Mouse (Mus musculus): ENCODE results near the gene Gm20388. TPM values are rescaled to one million over a fixed set of nuclear protein-coding genes. Genes with fewer than 3 reads are reported as not detected.

Gm20388 gene
- polyA plus RNA-seq, 1 experiment from 2014 or later = 2.5 TPM

GRCm38 (mm10) chr8:122817724-122818496, 2907.3 kb downstream of the Gm20388 start:
- no peak for DNase-seq (ENCODE audit: low spot score)
- 54% methylated on average over 13 of the region's 13 CpGs for WGBS
- H3K36me3 ChIP-seq = peaks cover 25% of the 10 kb centered on the region
- H3K9me3 ChIP-seq (replicated peaks) = no peaks in the 10 kb centered on the region
- 0 out of 2 replicates have a peak, but pooled peaks cover 8% of the 10 kb centered on the region for H3K27me3 ChIP-seq (ENCODE audit: low read depth, poor library complexity, severe bottlenecking)
- no peak overlapping the region for H3K4me3 ChIP-seq
- peaks cover 35% of the 10 kb centered on the region for H3K4me1 ChIP-seq
- peak overlapping the region; percentile 53 for H3K27ac ChIP-seq

GRCm38 (mm10) chr8:122819776-122820175, 2909.1 kb downstream of the Gm20388 start:
- 51% methylated on average over 11 of the region's 11 CpGs for WGBS
- Histone ChIP-seq H3K27ac (no peak overlapping the region), H3K4me1 (peaks cover 36% of the 10 kb centered on the region), H3K36me3 (peaks cover 12% of the 10 kb centered on the region), H3K27me3 (ENCODE audit: low read depth, poor library complexity, severe bottlenecking) (0 out of 2 replicates have a peak, but pooled peaks cover 5% of the 10 kb centered on the region), H3K4me3 (no peak overlapping the region), H3K9me3 (replicated peaks) (no peaks in the 10 kb centered on the region)
- no peak for DNase-seq (ENCODE audit: low spot score)

GRCm38 (mm10) chr8:122824571-122824970, 2913.9 kb downstream of the Gm20388 start:
- Histone ChIP-seq H3K9me3 (replicated peaks) (no peaks in the 10 kb centered on the region), H3K36me3 (no peaks in the 10 kb centered on the region), H3K27ac (peak overlapping the region; percentile 72), H3K4me3 (no peak overlapping the region), H3K4me1 (peaks cover 36% of the 10 kb centered on the region), H3K27me3 (ENCODE audit: low read depth, poor library complexity, severe bottlenecking) (0 out of 2 replicates have a peak, but pooled peaks cover 5% of the 10 kb centered on the region)
- DNase-seq (ENCODE audit: low spot score) = no peak
- 34% methylated on average over 5 of the region's 5 CpGs for WGBS

GRCm38 (mm10) chr8:122824986-122825385, 2914.3 kb downstream of the Gm20388 start:
- Histone ChIP-seq H3K9me3 (replicated peaks) (no peaks in the 10 kb centered on the region), H3K36me3 (no peaks in the 10 kb centered on the region), H3K4me3 (no peak overlapping the region), H3K27ac (peak overlapping the region; percentile 72), H3K27me3 (ENCODE audit: low read depth, poor library complexity, severe bottlenecking) (0 out of 2 replicates have a peak, but pooled peaks cover 5% of the 10 kb centered on the region), H3K4me1 (peaks cover 32% of the 10 kb centered on the region)
- no peak for DNase-seq (ENCODE audit: low spot score)
- 92% methylated on average over 9 of the region's 9 CpGs for WGBS

- Histone ChIP-seq H3K4me1 (peaks cover 32% of the 10 kb centered on the region), H3K4me3 (no peak overlapping the region), H3K27me3 (ENCODE audit: low read depth, poor library complexity, severe bottlenecking) (0 out of 2 replicates have a peak, but pooled peaks cover 5% of the 10 kb centered on the region), H3K36me3 (no peaks in the 10 kb centered on the region), H3K27ac (peak overlapping the region; percentile 72; the same call in 1 of the 2 replicates), H3K9me3 (replicated peaks) (no peaks in the 10 kb centered on the region)
- no peak for DNase-seq (ENCODE audit: low spot score)
- 94% methylated on average over 8 of the region's 8 CpGs for whole genome bisulfite sequencing
Observed at GRCm38 (mm10) chr8:122825408-122825807, 2914.8 kb downstream of the Gm20388 start.

GRCm38 (mm10) chr8:122829396-122829795, 2918.8 kb downstream of the Gm20388 start:
- Histone ChIP-seq H3K36me3 (no peaks in the 10 kb centered on the region), H3K4me1 (peaks cover 28% of the 10 kb centered on the region), H3K27me3 (ENCODE audit: low read depth, poor library complexity, severe bottlenecking) (0 out of 2 replicates have a peak, but pooled peaks cover 5% of the 10 kb centered on the region), H3K27ac (no peak overlapping the region), H3K4me3 (no peak overlapping the region), H3K9me3 (replicated peaks) (no peaks in the 10 kb centered on the region)
- 83% methylated on average over 3 of the region's 3 CpGs for WGBS
- no peak for DNase-seq (ENCODE audit: low spot score)

- Histone ChIP-seq H3K4me1 (peaks cover 21% of the 10 kb centered on the region), H3K36me3 (no peaks in the 10 kb centered on the region), H3K4me3 (no peak overlapping the region), H3K27me3 (ENCODE audit: low read depth, poor library complexity, severe bottlenecking) (0 out of 2 replicates have a peak, but pooled peaks cover 5% of the 10 kb centered on the region), H3K9me3 (replicated peaks) (no peaks in the 10 kb centered on the region), H3K27ac (no peak overlapping the region)
- 46% methylated on average over 8 of the region's 8 CpGs for WGBS
- DNase-seq (ENCODE audit: low spot score) = peak; percentile 91
Observed at GRCm38 (mm10) chr8:122830349-122831061, 2919.9 kb downstream of the Gm20388 start.

- H3K27me3 ChIP-seq (ENCODE audit: low read depth, poor library complexity, severe bottlenecking) = no peaks in the 10 kb centered on the region
- no peaks in the 10 kb centered on the region for H3K9me3 ChIP-seq (replicated peaks)
- H3K36me3 ChIP-seq = no peaks in the 10 kb centered on the region
- 90% methylated on average over 8 of the region's 8 CpGs for WGBS
- DNase-seq (ENCODE audit: low spot score) = no peak
- no peak overlapping the region for H3K27ac ChIP-seq
- no peak overlapping the region for H3K4me3 ChIP-seq
- peaks cover 9% of the 10 kb centered on the region for H3K4me1 ChIP-seq
Observed at GRCm38 (mm10) chr8:122834416-122834815, 2923.8 kb downstream of the Gm20388 start.

- H3K27me3 ChIP-seq (ENCODE audit: low read depth, poor library complexity, severe bottlenecking) = no peaks in the 10 kb centered on the region
- peak; percentile 84 for DNase-seq (ENCODE audit: low spot score)
- H3K36me3 ChIP-seq = no peaks in the 10 kb centered on the region
- no peak overlapping the region for H3K27ac ChIP-seq
- peaks cover 14% of the 10 kb centered on the region for H3K4me1 ChIP-seq
- H3K4me3 ChIP-seq = no peak overlapping the region
- no peaks in the 10 kb centered on the region for H3K9me3 ChIP-seq (replicated peaks)
- 43% methylated on average over 8 of the region's 8 CpGs for WGBS
Observed at GRCm38 (mm10) chr8:122834971-122835370, 2924.3 kb downstream of the Gm20388 start.

GRCm38 (mm10) chr8:122836199-122836598, 2925.6 kb downstream of the Gm20388 start:
- Histone ChIP-seq H3K4me1 (peaks cover 15% of the 10 kb centered on the region), H3K27ac (no peak overlapping the region), H3K36me3 (no peaks in the 10 kb centered on the region), H3K9me3 (replicated peaks) (no peaks in the 10 kb centered on the region), H3K27me3 (ENCODE audit: low read depth, poor library complexity, severe bottlenecking) (0 out of 2 replicates have a peak, but pooled peaks cover 8% of the 10 kb centered on the region), H3K4me3 (no peak overlapping the region)
- 87% methylated on average over 12 of the region's 12 CpGs for WGBS
- no peak for DNase-seq (ENCODE audit: low spot score)

- Histone ChIP-seq H3K27ac (no peak overlapping the region), H3K4me1 (peaks cover 15% of the 10 kb centered on the region), H3K36me3 (no peaks in the 10 kb centered on the region), H3K27me3 (ENCODE audit: low read depth, poor library complexity, severe bottlenecking) (0 out of 2 replicates have a peak, but pooled peaks cover 8% of the 10 kb centered on the region), H3K4me3 (no peak overlapping the region), H3K9me3 (replicated peaks) (no peaks in the 10 kb centered on the region)
- WGBS = 91% methylated on average over 13 of the region's 13 CpGs
- DNase-seq (ENCODE audit: low spot score) = no peak
Observed at GRCm38 (mm10) chr8:122836696-122837095, 2926.1 kb downstream of the Gm20388 start.

GRCm38 (mm10) chr8:122844161-122844560, 2933.5 kb downstream of the Gm20388 start:
- Histone ChIP-seq H3K36me3 (no peaks in the 10 kb centered on the region), H3K27ac (no peak overlapping the region), H3K4me3 (no peak overlapping the region), H3K27me3 (ENCODE audit: low read depth, poor library complexity, severe bottlenecking) (peaks cover 19% of the 10 kb centered on the region), H3K9me3 (replicated peaks) (no peaks in the 10 kb centered on the region), H3K4me1 (peaks cover 34% of the 10 kb centered on the region)
- no peak for DNase-seq (ENCODE audit: low spot score)
- WGBS = 67% methylated on average over 3 of the region's 3 CpGs

- Histone ChIP-seq H3K4me3 (no peak overlapping the region), H3K27ac (no peak overlapping the region), H3K36me3 (no peaks in the 10 kb centered on the region), H3K9me3 (replicated peaks) (no peaks in the 10 kb centered on the region), H3K27me3 (ENCODE audit: low read depth, poor library complexity, severe bottlenecking) (peaks cover 20% of the 10 kb centered on the region), H3K4me1 (peaks cover 39% of the 10 kb centered on the region)
- 88% methylated on average over 4 of the region's 4 CpGs for WGBS
- no peak for DNase-seq (ENCODE audit: low spot score)
Observed at GRCm38 (mm10) chr8:122845662-122846061, 2935.0 kb downstream of the Gm20388 start.
